Mouse (Mus musculus) cortical plate, adult 2 months (tissue): ENCODE measurements at regions not wholly inside any gene's neighbourhood (a gene's known extent, or its start where the extent isn't known, plus 50 kb on each side); places are given as distances from the start of the nearest gene placed in this dataset.

ENCODE experiments used
- H3K27ac ChIP-seq: fragments of 200-500 bp; 2 replicates; pipeline ENCODE4 v1.5.1; 2012; ENCODE audit warnings: low read length, control low read depth, inconsistent platforms; ENCODE audit not compliant: insufficient read depth
- H3K4me1 ChIP-seq: fragments of 200-500 bp; 2 replicates; pipeline ENCODE4 v1.6.1; 2011; ENCODE audit warnings: low read length; ENCODE audit not compliant: control insufficient read depth, insufficient read depth
- H3K4me3 ChIP-seq: fragments of 200-500 bp; 2 replicates; pipeline ENCODE4 v1.5.1; 2011; ENCODE audit warnings: mild to moderate bottlenecking, low read length, control low read depth; ENCODE audit not compliant: insufficient read depth
- CTCF ChIP-seq: fragments of 200-500 bp; IDR thresholded peaks from 2 replicates; pipeline ENCODE4 v1.5.1; 2011; ENCODE audit warnings: mild to moderate bottlenecking, control low read depth, low read length; ENCODE audit not compliant: insufficient read depth; ENCODE audit errors: extremely low read depth
- POLR2A ChIP-seq: fragments of 200-500 bp; IDR thresholded peaks from 2 replicates; pipeline ENCODE4 v1.6.1; 2011; ENCODE audit warnings: mild to moderate bottlenecking, low read length, control low read depth; ENCODE audit not compliant: insufficient read depth; ENCODE audit errors: extremely low read depth

DNA sequence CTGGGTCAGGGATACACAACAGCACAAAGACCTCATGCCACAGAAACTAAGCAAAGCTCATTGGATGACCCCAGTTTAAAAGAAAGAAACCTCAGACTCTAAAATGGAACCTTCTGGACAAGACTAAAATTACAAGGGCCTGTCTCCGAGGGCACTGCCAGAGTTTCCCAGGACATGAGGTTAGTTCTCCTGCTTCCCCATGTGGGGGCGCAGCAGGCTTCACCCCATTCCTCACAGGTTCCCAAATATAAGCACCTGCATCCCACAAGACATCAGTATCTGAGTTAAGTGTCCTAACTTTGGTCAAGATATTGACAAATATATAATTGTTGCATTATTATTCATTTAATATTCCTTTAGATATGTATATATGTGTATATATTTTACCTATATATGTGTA is 166.8 kb downstream of the B3gnt2 start:
- TF ChIP-seq POLR2A (no peak), CTCF (no peak)
- H3K4me3 ChIP-seq, result no peak overlapping the region
- no peak overlapping the region for H3K27ac ChIP-seq
- H3K4me1 ChIP-seq, result no peaks in the 10 kb centered on the region; the same call in none of the 2 replicates

DNA sequence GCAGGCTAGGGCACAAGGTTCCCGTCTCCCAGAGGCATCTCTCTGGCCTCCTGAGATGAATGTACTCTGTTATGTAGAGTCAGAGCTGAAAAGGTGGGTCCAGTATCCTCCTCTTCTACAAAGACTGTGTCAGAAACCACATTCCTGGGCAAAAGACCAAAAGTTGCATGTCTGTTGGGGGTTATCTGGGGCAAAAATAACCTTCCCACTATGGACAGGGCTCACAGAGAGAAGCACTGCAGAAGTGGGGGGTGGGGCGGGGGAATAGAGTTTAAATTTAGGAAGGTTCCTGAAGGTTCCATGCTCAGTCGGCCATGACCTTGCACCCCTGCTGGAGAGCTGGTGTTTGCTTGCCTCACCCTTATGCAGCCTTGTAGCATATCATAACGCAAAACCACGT is 165.9 kb downstream of the B3gnt2 start:
- H3K4me3 ChIP-seq, result no peak overlapping the region
- no peaks in the 10 kb centered on the region; the same call in none of the 2 replicates for H3K4me1 ChIP-seq
- H3K27ac ChIP-seq, result no peak overlapping the region
- TF ChIP-seq POLR2A, result no peak
- TF ChIP-seq CTCF, result no peak

DNA sequence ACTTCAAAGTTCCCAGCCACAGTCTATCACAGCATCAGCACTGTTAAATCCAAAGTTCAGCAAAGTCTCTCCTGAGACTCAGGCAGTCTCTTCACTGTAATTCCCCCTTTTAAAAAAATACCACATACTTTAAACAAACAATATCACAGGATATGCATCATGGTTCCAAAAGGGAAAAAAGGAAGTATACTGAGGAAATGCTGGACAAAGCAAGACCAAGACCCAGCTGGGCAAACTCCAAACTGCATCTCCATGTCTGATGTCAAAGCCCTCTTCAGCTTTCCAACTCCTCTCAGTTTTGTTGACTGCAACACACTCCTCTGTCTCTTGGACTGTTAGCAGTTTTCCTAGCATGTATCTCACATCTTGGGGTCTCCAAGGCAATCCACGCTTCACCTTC is 165.5 kb downstream of the B3gnt2 start:
- TF ChIP-seq POLR2A, result no peak
- no peak for TF ChIP-seq CTCF
- no peak overlapping the region for H3K4me3 ChIP-seq
- H3K27ac ChIP-seq, result no peak overlapping the region
- no peaks in the 10 kb centered on the region; the same call in none of the 2 replicates for H3K4me1 ChIP-seq

DNA sequence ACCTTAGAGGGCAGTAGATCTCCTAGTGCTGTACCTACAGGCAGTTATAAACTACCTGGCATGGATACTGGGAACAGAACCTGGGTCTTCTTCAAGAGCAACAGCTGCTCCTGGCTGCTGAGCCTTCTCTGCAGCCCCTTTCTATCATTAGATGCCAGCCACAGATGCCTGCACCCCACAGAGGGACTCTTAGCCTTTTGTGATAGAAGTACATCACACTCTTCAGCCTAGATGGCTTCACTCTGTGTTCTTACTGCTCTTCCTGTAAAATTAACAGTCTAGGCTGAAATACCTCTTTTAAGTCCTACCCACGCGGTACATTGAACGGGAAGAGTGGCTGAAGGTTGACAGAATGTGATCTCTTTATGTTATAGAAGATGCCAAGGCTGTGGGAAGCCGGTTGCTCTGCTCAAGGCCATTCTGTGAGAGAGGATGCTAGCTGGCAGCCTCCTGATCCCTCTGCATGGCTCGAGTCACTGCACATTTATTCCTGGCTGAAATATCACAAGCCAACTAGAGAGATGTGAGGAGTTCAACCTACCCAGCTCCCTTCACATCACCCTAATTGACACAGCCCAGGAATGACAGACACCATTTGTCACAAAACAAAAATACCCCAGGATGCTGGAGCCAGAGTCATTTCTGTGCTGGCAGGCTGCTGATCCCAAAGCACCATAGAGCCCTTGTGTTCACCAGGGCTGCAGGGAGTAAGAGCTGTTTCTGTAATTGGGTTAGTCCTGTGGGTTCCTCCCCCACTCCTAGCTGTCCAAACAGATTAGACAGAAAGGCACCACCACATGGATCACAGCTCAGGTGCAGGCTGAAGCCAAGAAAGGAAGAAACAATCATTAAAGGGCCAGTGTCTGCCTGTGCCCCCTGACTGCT is 162.5 kb downstream of the B3gnt2 start:
- Histone ChIP-seq H3K4me3 (no peak overlapping the region), H3K27ac (no peak overlapping the region), H3K4me1 (no peaks in the 10 kb centered on the region; the same call in none of the 2 replicates)
- TF ChIP-seq CTCF (no peak), POLR2A (no peak)

DNA sequence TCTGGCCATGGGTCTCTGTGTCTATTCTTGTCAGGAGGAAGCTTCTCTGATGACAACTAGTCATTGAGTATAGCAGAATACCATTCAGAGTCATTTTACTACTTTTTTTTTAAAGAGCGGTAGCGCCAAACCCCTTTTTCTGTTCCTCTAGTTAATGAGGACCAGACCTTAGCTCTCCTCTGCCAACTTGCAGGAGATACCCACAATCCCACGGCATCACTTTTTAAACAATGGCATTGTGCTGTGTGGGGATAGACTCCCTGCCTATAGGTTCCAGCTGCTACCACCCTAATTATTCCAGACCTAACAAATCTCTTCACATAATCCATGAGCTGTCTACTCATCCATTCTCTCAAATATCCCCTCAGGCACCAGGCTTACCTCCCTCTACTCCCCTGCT is 154.7 kb downstream of the B3gnt2 start:
- Histone ChIP-seq H3K4me3 (no peak overlapping the region), H3K4me1 (no peaks in the 10 kb centered on the region), H3K27ac (no peak overlapping the region)
- no peak for TF ChIP-seq POLR2A
- TF ChIP-seq CTCF, result no peak
